Mouse (Mus musculus): Measurements from ENCODE around the gene Srl. TPM values are rescaled to one million over a fixed set of nuclear protein-coding genes. Genes with fewer than 3 reads are reported as not detected.

The Srl gene
- 1 to 10 TPM; 1.2 to 3.2 TPM for total RNA-seq (2023)

GRCm38 (mm10) chr16:4541501-4542198 is at the start of gene Srl:
Gene Srl (minus strand): TSS chr16:4541816.

GRCm38 (mm10) chr16:4559715-4560144 is 18.1 kb upstream of the Srl start, which contains the start of gene Tfap4:
Gene Tfap4 (minus strand): TSS chr16:4559854.

Other genes starting within 250 kb of the Srl start
- 10 to 100 TPM in 1 of 2 experiments, 1 to 10 TPM in 1; 8.5 to 10.8 TPM for gene Adcy9, start 121.3 kb downstream of the Srl start, total RNA-seq (2023)
- 10 to 100 TPM in 1 of 2 experiments, 1 to 10 TPM in 1; 8.1 to 10.4 TPM for gene Tfap4, start 18.0 kb upstream of the Srl start, total RNA-seq (2023)
- gene Glis2, start 52.9 kb upstream of the Srl start, total RNA-seq (2023) = under 1 TPM; 0.62 to 0.79 TPM
- gene Pam16, start 83.2 kb upstream of the Srl start, total RNA-seq (2023) = 10 to 100 TPM; 38.5 to 42.4 TPM
- under 1 TPM; 0.42 TPM for gene Vasn, start 98.1 kb upstream of the Srl start, total RNA-seq (2023)
- 10 to 100 TPM; 12.2 to 14.4 TPM for gene Dnaja3, start 98.2 kb upstream of the Srl start, total RNA-seq (2023)
- 100 to 1,000 TPM; 211 to 233 TPM for gene Coro7, start 138.0 kb upstream of the Srl start, total RNA-seq (2023)
- gene Nmral1, start 177.5 kb upstream of the Srl start, total RNA-seq (2023) = 10 to 100 TPM; 20.7 to 28.1 TPM
- gene Hmox2, start 184.5 kb upstream of the Srl start, total RNA-seq (2023) = 10 to 100 TPM; 49.4 to 52.9 TPM
- 10 to 100 TPM; 12.9 to 14.2 TPM for gene Cdip1, start 248.5 kb upstream of the Srl start, total RNA-seq (2023)

All from neutrophil, adult 83 days (primary cell).